Mouse (Mus musculus): ENCODE measurements around the gene Mageb18.

DNA sequence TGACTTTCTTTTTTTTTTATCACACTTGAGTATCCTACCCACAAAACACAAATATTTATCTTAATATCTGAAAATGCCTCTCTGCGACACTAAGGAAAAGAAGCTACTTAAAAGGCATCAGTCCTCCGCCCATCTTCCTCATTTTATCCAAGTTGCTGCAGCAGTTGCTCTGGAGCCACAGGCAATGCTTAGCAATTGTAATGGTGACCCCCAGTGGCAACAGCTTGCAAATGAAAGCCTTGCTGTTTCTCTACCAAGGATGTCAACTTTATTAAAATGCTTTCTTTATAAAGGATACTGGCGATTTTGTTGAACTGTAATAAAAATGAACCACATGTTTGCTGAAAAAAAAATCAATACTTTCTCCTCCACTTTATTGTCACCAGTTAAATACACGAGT is 2.0 kb downstream of the Mageb18 start:
- no peak for TF ChIP-seq CHD2 (IDR thresholded peaks at IDR 0.05; ENCODE audit: low read length)
- TF ChIP-seq MAZ (IDR thresholded peaks at IDR 0.05; ENCODE audit: low read depth, low read length) = no peak
- no peak for TF ChIP-seq MXI1 (IDR thresholded peaks at IDR 0.05; ENCODE audit: low read depth, low read length)
